Mouse (Mus musculus) hindbrain, embryonic 11.5 days (tissue): ENCODE data around the gene Pnkd. TPM values are rescaled to one million over a fixed set of nuclear protein-coding genes. Genes with fewer than 3 reads are reported as not detected.
"Not testable (repeated sequence)": the region's sequence is repeated elsewhere in the genome, so short reads cannot be mapped to it uniquely, and the experiment has no call there.

Experiments used
- ATAC-seq: fragments of 200-750 bp; cut with Nextera tagmentation; 2 replicates; pipeline ENCODE4 v1.8.0; 2017; ENCODE audit warnings: mild to moderate bottlenecking, moderate TSS enrichment, moderate library complexity; ENCODE audit not compliant: low FRiP score
- DNase-seq: peaks from one replicate; pipeline ENCODE4 v3.0.0-alpha.2; 2015; ENCODE audit warnings: low spot score
- H3K27ac ChIP-seq: fragments of 300-500 bp; sonication (generic); 2 replicates; pipeline ENCODE4 v1.5.1; 2014; ENCODE audit warnings: mild to moderate bottlenecking, low read depth, low read length
- H3K27me3 ChIP-seq: fragments of 300-500 bp; sonication (generic); 2 replicates; pipeline ENCODE4 v1.6.1; 2014; ENCODE audit warnings: mild to moderate bottlenecking, low read length, moderate library complexity, mixed read lengths; ENCODE audit not compliant: control insufficient read depth, insufficient read depth
- H3K36me3 ChIP-seq: fragments of 300-500 bp; sonication (generic); 2 replicates; pipeline ENCODE4 v1.6.1; 2014; ENCODE audit warnings: mild to moderate bottlenecking, low read length, moderate library complexity, mixed read lengths; ENCODE audit not compliant: control insufficient read depth, insufficient read depth
- H3K4me1 ChIP-seq: fragments of 300-500 bp; sonication (generic); replicated peaks from 2 replicates; pipeline ENCODE4 v1.6.1; 2014; ENCODE audit warnings: low read length, mixed read lengths; ENCODE audit not compliant: control insufficient read depth, insufficient read depth
- H3K4me2 ChIP-seq: fragments of 300-500 bp; sonication (generic); replicated peaks from 2 replicates; pipeline ENCODE4 v1.6.1; 2014; ENCODE audit warnings: mild to moderate bottlenecking, low read depth, low read length
- H3K4me3 ChIP-seq: fragments of 300-500 bp; sonication (generic); 2 replicates; pipeline ENCODE4 v1.5.1; 2014; ENCODE audit warnings: low read depth, low read length
- H3K9ac ChIP-seq: fragments of 300-500 bp; sonication (generic); 2 replicates; pipeline ENCODE4 v1.6.1; 2014; ENCODE audit warnings: low read depth, low read length
- H3K9me3 ChIP-seq: fragments of 300-500 bp; sonication (generic); 2 replicates; pipeline ENCODE4 v1.6.1; 2016; ENCODE audit warnings: low read length; ENCODE audit not compliant: control insufficient read depth
- WGBS: fragments of 180-500 bp; shearing (Covaris S2); extraction: QIAGEN DNeasy Blood & Tissue Kit; methylation state at CpG from one replicate; pipeline ENCODE4 v1.1.7; 2014; 5-methylcytosine and 5-hydroxymethylcytosine counted together
- polyA plus RNA-seq: library from polyadenylated mRNA; unstranded; fragments of >200 nt; fragmentation: Nextera tagmentation; extraction: Ambion mirVana; gene quantifications from 2 replicates; pipeline ENCODE4 v1.2.1, GENCODE M21; 2014

Pnkd gene
- polyA plus RNA-seq, 1 experiment from 2014 or later = 85.4 TPM

DNA sequence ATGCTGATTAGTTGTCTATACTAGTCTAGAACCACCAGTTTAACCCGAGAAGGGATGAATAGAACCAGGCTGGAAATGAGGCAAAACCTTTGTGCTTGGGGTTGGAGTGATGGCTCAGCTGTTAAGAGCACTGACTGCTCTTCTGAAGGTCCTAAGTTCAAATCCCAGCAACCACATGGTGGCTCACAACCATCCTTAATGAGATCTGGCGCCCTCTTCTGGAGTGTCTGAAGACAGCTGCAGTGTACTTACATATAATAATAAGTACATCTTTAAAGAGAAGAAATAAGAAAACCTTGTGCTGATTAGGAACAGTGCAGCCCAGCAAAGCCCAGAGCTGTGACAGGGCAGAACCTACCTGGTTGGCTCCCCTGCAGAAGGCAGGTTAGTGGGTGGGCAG lies 42.2 kb downstream of the Pnkd start:
- H3K27ac ChIP-seq, H3K9me3 ChIP-seq, H3K27me3 ChIP-seq, H3K36me3 ChIP-seq, H3K9ac ChIP-seq, H3K4me1 ChIP-seq, H3K4me3 ChIP-seq, ATAC-seq, DNase-seq, H3K4me2 ChIP-seq: not testable (repeated sequence)
- 74% methylated on average over 2 of the region's 2 CpGs for WGBS

DNA sequence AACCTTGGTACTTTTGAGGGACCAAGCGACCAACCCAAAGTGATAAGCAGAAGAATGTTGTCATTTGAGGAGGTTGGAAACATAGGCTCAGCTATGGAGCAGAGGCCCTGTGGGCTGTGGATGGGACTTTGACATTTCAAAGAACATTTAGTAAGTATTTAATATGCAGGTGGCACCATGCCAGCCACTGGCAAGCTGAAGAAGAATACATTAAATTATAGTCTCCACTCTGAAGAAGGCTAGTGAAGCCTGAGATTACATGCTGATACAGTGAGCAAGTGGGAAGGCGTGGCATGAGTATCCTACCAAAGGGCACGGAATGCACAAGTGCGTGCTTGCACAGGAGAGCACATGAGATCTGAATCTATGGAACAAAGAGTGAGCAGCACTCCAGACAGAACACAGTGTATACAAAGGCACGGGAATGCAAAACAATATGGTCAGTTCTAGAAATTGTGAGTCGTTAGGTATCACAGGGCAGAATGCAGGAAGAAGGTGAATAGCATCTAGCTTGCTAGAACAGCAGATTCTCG lies 45.2 kb downstream of the Pnkd start:
- DNase-seq (no peak), ATAC-seq (no peak)

DNA sequence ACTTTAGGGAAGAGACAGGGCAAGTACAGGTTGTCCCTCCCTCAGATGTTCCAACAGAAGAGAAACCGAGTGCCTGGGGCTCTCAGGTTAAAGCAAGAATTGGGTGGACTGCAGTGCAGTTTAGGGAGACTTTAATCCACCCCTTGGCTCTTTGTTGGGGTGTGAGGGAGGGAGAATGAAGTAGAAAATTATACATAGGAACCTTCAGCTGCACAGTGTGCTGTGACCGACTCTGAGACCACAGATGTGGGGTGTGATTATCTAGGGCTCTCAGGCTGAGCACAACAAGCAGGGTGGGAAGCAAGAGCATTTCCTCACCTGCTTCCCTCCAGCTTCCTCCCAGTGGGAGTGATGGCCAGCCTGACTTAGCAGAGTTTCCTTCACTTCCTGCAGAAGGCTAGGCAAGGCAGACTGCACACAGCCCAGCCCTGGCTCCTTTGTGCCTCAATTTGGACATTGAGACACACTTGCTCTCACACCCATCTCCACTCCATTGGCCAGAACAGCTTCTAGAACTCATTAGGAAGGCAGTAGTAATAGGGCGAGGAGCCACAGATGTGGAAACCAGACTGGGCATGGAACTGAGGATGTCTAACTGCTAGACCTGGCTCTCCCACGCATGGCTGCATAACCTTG lies 46.4 kb downstream of the Pnkd start:
- ATAC-seq = no peak
- DNase-seq = no peak
- Histone ChIP-seq H3K9me3 (no peaks in the 10 kb centered on the region), H3K27me3 (no peaks in the 10 kb centered on the region), H3K36me3 (no peaks in the 10 kb centered on the region), H3K4me3 (no peak overlapping the region), H3K4me2 (no peak overlapping the region), H3K27ac (no peak overlapping the region), H3K4me1 (peaks cover 6% of the 10 kb centered on the region), H3K9ac (no peak overlapping the region)
- WGBS = 83% methylated on average over 4 of the region's 4 CpGs

More for the DNA sequence above, 45.2 kb downstream of the Pnkd start:
- no peaks in the 10 kb centered on the region for H3K9me3 ChIP-seq
- H3K4me1 ChIP-seq = peaks cover 6% of the 10 kb centered on the region
- WGBS = 90% methylated on average over 7 of the region's 7 CpGs
- H3K4me2 ChIP-seq = no peak overlapping the region
- no peak overlapping the region for H3K9ac ChIP-seq
- no peaks in the 10 kb centered on the region for H3K36me3 ChIP-seq
- H3K27ac ChIP-seq = no peak overlapping the region
- H3K4me3 ChIP-seq = no peak overlapping the region
- no peaks in the 10 kb centered on the region for H3K27me3 ChIP-seq

DNA sequence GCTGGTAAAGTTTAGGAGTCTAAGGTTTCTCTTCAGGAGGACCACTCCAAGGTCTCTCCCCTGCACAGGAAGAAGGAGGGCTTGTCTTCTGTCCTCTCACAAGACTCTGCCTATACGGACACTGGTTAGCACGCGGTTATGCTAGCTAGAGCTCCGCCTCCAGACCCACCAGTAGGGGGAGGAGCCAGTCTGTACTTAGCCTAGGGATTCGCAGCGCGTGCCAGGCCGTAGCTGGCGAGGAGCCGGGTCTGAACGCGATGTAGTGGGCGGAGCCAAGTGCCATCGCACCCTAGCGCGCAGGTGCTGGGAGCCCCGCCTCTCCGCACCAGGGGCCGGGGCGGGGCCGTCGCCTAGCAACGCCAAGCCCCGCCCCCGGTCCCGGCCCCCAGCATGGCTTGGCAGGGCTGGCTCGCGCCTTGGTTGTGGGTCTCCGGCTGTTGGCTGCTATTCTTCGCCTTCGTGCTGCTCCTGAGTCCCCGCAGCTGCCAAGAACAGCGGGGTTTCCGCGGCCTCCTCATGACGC lies 47.6 kb downstream of the Pnkd start:
- peak overlapping the region; percentile 52 for H3K9ac ChIP-seq
- peak; percentile 97 for DNase-seq
- no peaks in the 10 kb centered on the region for H3K27me3 ChIP-seq
- H3K27ac ChIP-seq = 0 out of 2 replicates have a peak overlapping the region, but pooled peaks have one; percentile 31
- H3K4me1 ChIP-seq = peaks cover 6% of the 10 kb centered on the region
- H3K4me3 ChIP-seq = peak overlapping the region; percentile 36
- H3K36me3 ChIP-seq = no peaks in the 10 kb centered on the region
- H3K9me3 ChIP-seq = no peaks in the 10 kb centered on the region
- H3K4me2 ChIP-seq = peak overlapping the region; percentile 60
- ATAC-seq = peak; percentile 98
- under 1% methylated on average over 36 of the region's 36 CpGs for WGBS

DNA sequence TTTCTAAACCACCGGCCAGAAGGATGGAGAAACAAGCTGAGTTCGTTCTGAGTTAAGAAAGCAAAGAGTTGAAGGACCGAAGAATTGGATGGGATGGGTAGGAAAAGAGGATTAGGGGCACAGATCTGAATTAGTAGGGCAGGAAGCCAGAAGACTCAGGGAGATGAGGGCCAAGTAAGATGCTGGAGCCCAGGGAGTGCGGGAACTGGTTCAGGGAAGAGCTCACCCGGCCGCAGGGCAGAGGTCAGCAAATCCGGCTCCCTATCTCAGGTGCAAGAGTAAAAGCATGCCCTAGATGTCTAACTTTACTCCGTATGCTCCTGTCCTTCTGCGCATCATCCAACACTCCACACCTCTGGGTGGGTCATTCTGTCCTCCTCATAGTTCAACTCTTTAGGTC lies 48.2 kb downstream of the Pnkd start:
- H3K9ac ChIP-seq = peak overlapping the region; percentile 52
- H3K4me3 ChIP-seq = peak overlapping the region; percentile 36
- peaks cover 6% of the 10 kb centered on the region for H3K4me1 ChIP-seq
- WGBS = 5% methylated on average over 9 of the region's 9 CpGs
- 0 out of 2 replicates have a peak overlapping the region, but pooled peaks have one; percentile 31 for H3K27ac ChIP-seq
- H3K4me2 ChIP-seq = peak overlapping the region; percentile 60
- H3K9me3 ChIP-seq = no peaks in the 10 kb centered on the region
- DNase-seq (no peak), ATAC-seq (peak; percentile 13; the same call in 1 of the 2 replicates)
- no peaks in the 10 kb centered on the region for H3K36me3 ChIP-seq
- H3K27me3 ChIP-seq = no peaks in the 10 kb centered on the region

DNA sequence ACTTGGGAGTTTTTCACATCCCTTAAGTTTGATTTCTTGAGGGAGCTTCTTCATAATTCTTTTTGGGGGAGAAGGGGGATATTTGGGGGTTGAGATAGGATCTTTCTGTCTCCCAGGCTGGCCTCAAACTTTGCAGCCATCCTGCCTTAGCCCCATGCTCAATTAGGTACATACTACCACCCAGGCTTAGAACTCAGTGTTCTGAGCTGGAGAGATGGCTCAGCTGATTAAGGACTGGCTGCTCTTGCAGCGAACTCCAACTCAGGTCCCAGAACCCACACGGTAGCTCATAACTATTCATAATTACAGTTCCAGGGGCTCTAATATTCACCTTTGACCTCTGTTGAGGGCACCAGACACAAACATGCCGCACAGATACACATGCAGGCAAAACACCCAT lies 49.9 kb downstream of the Pnkd start:
- no peak overlapping the region for H3K4me2 ChIP-seq
- H3K27me3 ChIP-seq = no peaks in the 10 kb centered on the region
- WGBS = 72% methylated on average over 3 of the region's 3 CpGs
- no peaks in the 10 kb centered on the region for H3K36me3 ChIP-seq
- H3K4me1 ChIP-seq = peaks cover 6% of the 10 kb centered on the region
- ATAC-seq (no peak), DNase-seq (no peak)
- H3K4me3 ChIP-seq = no peak overlapping the region
- H3K9me3 ChIP-seq = no peaks in the 10 kb centered on the region
- H3K9ac ChIP-seq = no peak overlapping the region
- no peak overlapping the region for H3K27ac ChIP-seq

DNA sequence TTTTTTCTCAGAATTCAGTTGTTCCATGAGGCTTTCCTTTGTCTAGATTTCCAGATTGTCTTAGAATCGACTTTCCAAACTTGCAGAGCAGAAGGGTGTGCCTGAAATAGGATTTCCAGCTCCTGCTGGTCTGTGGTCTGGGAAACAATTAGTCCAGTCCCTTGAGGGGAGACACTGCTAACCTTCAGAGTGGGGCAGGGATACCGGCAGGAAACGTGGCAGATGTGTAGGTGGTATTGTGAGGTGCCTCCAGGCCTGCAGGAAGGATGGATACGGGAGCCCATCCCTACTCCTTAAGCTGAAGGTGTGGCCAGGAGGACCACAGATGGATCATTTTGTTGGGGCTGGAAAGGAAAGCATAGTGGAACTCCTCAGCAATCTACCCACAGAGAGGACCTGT lies 50.3 kb downstream of the Pnkd start:
- H3K4me1 ChIP-seq = peaks cover 6% of the 10 kb centered on the region
- ATAC-seq (no peak), DNase-seq (no peak)
- no peaks in the 10 kb centered on the region for H3K9me3 ChIP-seq
- H3K27me3 ChIP-seq = no peaks in the 10 kb centered on the region
- no peak overlapping the region for H3K4me2 ChIP-seq
- no peak overlapping the region for H3K9ac ChIP-seq
- H3K27ac ChIP-seq = no peak overlapping the region
- H3K36me3 ChIP-seq = no peaks in the 10 kb centered on the region
- WGBS = 53% methylated on average over 4 of the region's 4 CpGs
- no peak overlapping the region for H3K4me3 ChIP-seq

DNA sequence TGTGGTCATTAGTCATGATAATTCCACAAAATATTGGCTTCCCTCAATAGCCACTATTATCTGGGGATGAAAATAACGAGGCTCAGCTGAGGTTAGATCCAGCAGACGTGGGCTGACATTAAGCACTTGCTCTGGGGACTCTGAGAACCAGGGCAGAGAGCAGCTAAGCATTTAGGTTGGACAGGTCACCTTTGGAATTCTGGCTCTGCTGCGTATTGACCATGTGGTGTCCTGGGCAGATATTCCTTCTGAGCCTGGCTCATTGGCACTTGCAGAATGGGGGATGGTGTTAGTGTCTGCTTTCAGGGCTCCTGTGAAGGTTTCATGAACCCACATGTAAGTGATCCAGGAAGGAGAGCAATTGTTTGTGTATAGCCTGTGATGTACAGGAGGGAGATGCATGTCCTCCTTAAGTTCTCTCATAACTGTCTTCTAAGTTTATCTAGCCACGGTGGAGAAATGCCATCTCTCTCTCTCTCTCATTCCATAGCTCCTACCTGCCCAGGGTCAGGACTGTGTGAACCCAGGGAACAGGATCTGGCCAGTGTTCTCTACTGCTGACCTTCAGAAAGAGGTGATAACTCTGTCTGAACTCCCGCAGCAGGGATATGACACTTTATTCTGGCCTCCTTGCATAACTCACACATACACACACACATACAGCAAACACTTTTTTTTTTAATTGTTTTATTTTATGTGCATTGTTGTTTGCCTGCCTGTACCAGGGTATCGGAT lies 50.9 kb downstream of the Pnkd start:
- 84% methylated on average over 6 of the region's 6 CpGs for WGBS
- Histone ChIP-seq H3K27me3 (no peaks in the 10 kb centered on the region), H3K36me3 (no peaks in the 10 kb centered on the region), H3K27ac (no peak overlapping the region), H3K4me3 (no peak overlapping the region), H3K4me2 (no peak overlapping the region), H3K4me1 (peaks cover 6% of the 10 kb centered on the region), H3K9me3 (no peaks in the 10 kb centered on the region), H3K9ac (no peak overlapping the region)
- ATAC-seq (no peak), DNase-seq (no peak)
